Mouse (Mus musculus): Measurements from ENCODE around the gene Mcoln3.

- TF ChIP-seq TAL1 (IDR thresholded peaks at IDR 0.05; ENCODE audit: low read length) (no peak), GATA1 (IDR thresholded peaks at IDR 0.05; ENCODE audit: low read length) (no peak)
Measured at GRCm38 (mm10) chr3:146122807-146123463, 5.7 kb downstream of the Mcoln3 start.
